Mouse (Mus musculus) midbrain, embryonic 12.5 days (tissue): ENCODE measurements at regions not wholly inside any gene's neighbourhood (a gene's known extent, or its start where the extent isn't known, plus 50 kb on each side); places are given as distances from the start of the nearest gene placed in this dataset.

ENCODE experiments used
- ATAC-seq: fragments of 200-750 bp; cut with Nextera tagmentation; 2 replicates; pipeline ENCODE4 v1.8.0; 2017; ENCODE audit warnings: low read depth, moderate TSS enrichment, moderate library complexity; ENCODE audit not compliant: low FRiP score
- H3K27ac ChIP-seq: fragments of 300-500 bp; sonication (generic); replicated peaks from 2 replicates; pipeline ENCODE4 v1.5.1; 2016; ENCODE audit warnings: mild to moderate bottlenecking
- H3K27me3 ChIP-seq: fragments of 300-500 bp; sonication (generic); 2 replicates; pipeline ENCODE4 v1.6.1; 2016; ENCODE audit warnings: mild to moderate bottlenecking
- H3K36me3 ChIP-seq: fragments of 300-500 bp; sonication (generic); 2 replicates; pipeline ENCODE4 v1.6.1; 2016
- H3K4me1 ChIP-seq: fragments of 300-500 bp; sonication (generic); 2 replicates; pipeline ENCODE4 v1.6.1; 2016
- H3K4me2 ChIP-seq: fragments of 300-500 bp; sonication (generic); replicated peaks from 2 replicates; pipeline ENCODE4 v1.6.1; 2016; ENCODE audit warnings: mild to moderate bottlenecking, moderate library complexity
- H3K4me3 ChIP-seq: fragments of 300-500 bp; sonication (generic); 2 replicates; pipeline ENCODE4 v1.5.1; 2016; ENCODE audit warnings: mild to moderate bottlenecking
- H3K9ac ChIP-seq: fragments of 300-500 bp; sonication (generic); replicated peaks from 2 replicates; pipeline ENCODE4 v1.6.1; 2016; ENCODE audit warnings: mild to moderate bottlenecking, moderate library complexity
- H3K9me3 ChIP-seq: fragments of 300-500 bp; sonication (generic); 2 replicates; pipeline ENCODE4 v1.6.1; 2016; ENCODE audit warnings: mild to moderate bottlenecking
- WGBS: fragments of 180-500 bp; shearing (Covaris S2); methylation state at CpG from one replicate; pipeline ENCODE4 v1.1.7; 2016; 5-methylcytosine and 5-hydroxymethylcytosine counted together

- Histone ChIP-seq H3K9me3 (no peaks in the 10 kb centered on the region), H3K27me3 (no peaks in the 10 kb centered on the region), H3K4me2 (no peak overlapping the region), H3K36me3 (no peaks in the 10 kb centered on the region), H3K9ac (no peak overlapping the region), H3K4me3 (no peak overlapping the region), H3K4me1 (no peaks in the 10 kb centered on the region), H3K27ac (no peak overlapping the region)
- 85% methylated on average over 11 of the region's 11 CpGs for WGBS
- ATAC-seq: peak; percentile 44; the same call in 1 of the 2 replicates
These were observed 160.3 kb upstream of the Tll1 start for GRCm38 (mm10) chr8:64366226-64366973.

- no peaks in the 10 kb centered on the region for H3K4me1 ChIP-seq
- ATAC-seq: no peak
- 90% methylated on average over 5 of the region's 5 CpGs for WGBS
These were observed 151.0 kb upstream of the Tll1 start for GRCm38 (mm10) chr8:64357092-64357491.

GRCm38 (mm10) chr8:64348082-64348646, 142.1 kb upstream of the Tll1 start:
- Histone ChIP-seq H3K36me3 (no peaks in the 10 kb centered on the region), H3K4me3 (no peak overlapping the region), H3K27ac (no peak overlapping the region), H3K9ac (no peak overlapping the region), H3K4me1 (peaks cover 4% of the 10 kb centered on the region; the same call in 1 of the 2 replicates), H3K9me3 (0 out of 2 replicates have a peak, but pooled peaks cover 3% of the 10 kb centered on the region), H3K27me3 (no peaks in the 10 kb centered on the region), H3K4me2 (no peak overlapping the region)
- 41% methylated on average over 3 of the region's 3 CpGs for WGBS
- ATAC-seq: 0 out of 2 replicates have a peak, but pooled peaks have one; percentile 54

More at GRCm38 (mm10) chr8:64357092-64357491, 151.0 kb upstream of the Tll1 start:
- Histone ChIP-seq H3K9ac (no peak overlapping the region), H3K27ac (no peak overlapping the region), H3K4me2 (no peak overlapping the region), H3K9me3 (no peaks in the 10 kb centered on the region), H3K36me3 (no peaks in the 10 kb centered on the region), H3K27me3 (no peaks in the 10 kb centered on the region), H3K4me3 (no peak overlapping the region)

- H3K4me2 ChIP-seq: no peak overlapping the region
- 0 out of 2 replicates have a peak, but pooled peaks cover 3% of the 10 kb centered on the region for H3K9me3 ChIP-seq
- H3K4me3 ChIP-seq: no peak overlapping the region
- no peak overlapping the region for H3K27ac ChIP-seq
- peaks cover 4% of the 10 kb centered on the region; the same call in 1 of the 2 replicates for H3K4me1 ChIP-seq
- 89% methylated on average over 2 of the region's 2 CpGs for WGBS
- H3K9ac ChIP-seq: no peak overlapping the region
- no peaks in the 10 kb centered on the region for H3K36me3 ChIP-seq
- no peaks in the 10 kb centered on the region; the same call in 1 of the 2 replicates for H3K27me3 ChIP-seq
- ATAC-seq: no peak
These were observed 141.4 kb upstream of the Tll1 start for GRCm38 (mm10) chr8:64347490-64347889.

- ATAC-seq: no peak
These were observed 140.4 kb upstream of the Tll1 start for GRCm38 (mm10) chr8:64346428-64346827.

GRCm38 (mm10) chr8:64344933-64345332, 138.9 kb upstream of the Tll1 start:
- 98% methylated on average over 1 of the region's 1 CpGs for WGBS
- ATAC-seq: no peak
- H3K4me2 ChIP-seq: no peak overlapping the region
- H3K27ac ChIP-seq: no peak overlapping the region
- no peaks in the 10 kb centered on the region for H3K9me3 ChIP-seq
- no peaks in the 10 kb centered on the region for H3K36me3 ChIP-seq
- peaks cover 4% of the 10 kb centered on the region; the same call in 1 of the 2 replicates for H3K4me1 ChIP-seq
- no peak overlapping the region for H3K9ac ChIP-seq
- no peaks in the 10 kb centered on the region; the same call in 1 of the 2 replicates for H3K27me3 ChIP-seq
- no peak overlapping the region for H3K4me3 ChIP-seq

More at GRCm38 (mm10) chr8:64346428-64346827, 140.4 kb upstream of the Tll1 start:
- Histone ChIP-seq H3K4me1 (peaks cover 4% of the 10 kb centered on the region; the same call in 1 of the 2 replicates), H3K27me3 (no peaks in the 10 kb centered on the region; the same call in 1 of the 2 replicates), H3K36me3 (no peaks in the 10 kb centered on the region), H3K9ac (no peak overlapping the region), H3K27ac (no peak overlapping the region), H3K4me2 (no peak overlapping the region), H3K9me3 (0 out of 2 replicates have a peak, but pooled peaks cover 3% of the 10 kb centered on the region), H3K4me3 (no peak overlapping the region)
- 92% methylated on average over 5 of the region's 5 CpGs for WGBS

GRCm38 (mm10) chr8:64343600-64343999, 137.5 kb upstream of the Tll1 start:
- ATAC-seq: no peak
- Histone ChIP-seq H3K9ac (no peak overlapping the region), H3K27me3 (no peaks in the 10 kb centered on the region; the same call in 1 of the 2 replicates), H3K36me3 (no peaks in the 10 kb centered on the region), H3K27ac (no peak overlapping the region), H3K9me3 (no peaks in the 10 kb centered on the region), H3K4me1 (peaks cover 4% of the 10 kb centered on the region; the same call in 1 of the 2 replicates), H3K4me3 (no peak overlapping the region), H3K4me2 (no peak overlapping the region)
- 82% methylated on average over 7 of the region's 7 CpGs for WGBS

- no peak overlapping the region for H3K27ac ChIP-seq
- H3K4me1 ChIP-seq: no peaks in the 10 kb centered on the region
- H3K9me3 ChIP-seq: no peaks in the 10 kb centered on the region
- no peak for ATAC-seq
- H3K36me3 ChIP-seq: no peaks in the 10 kb centered on the region
- H3K4me2 ChIP-seq: no peak overlapping the region
- H3K27me3 ChIP-seq: no peaks in the 10 kb centered on the region; the same call in 1 of the 2 replicates
- H3K9ac ChIP-seq: no peak overlapping the region
- H3K4me3 ChIP-seq: no peak overlapping the region
These were observed 136.3 kb upstream of the Tll1 start for GRCm38 (mm10) chr8:64342397-64342796.

- WGBS: 80% methylated on average over 7 of the region's 7 CpGs
- Histone ChIP-seq H3K4me1 (no peaks in the 10 kb centered on the region), H3K4me2 (no peak overlapping the region), H3K27me3 (no peaks in the 10 kb centered on the region; the same call in 1 of the 2 replicates), H3K36me3 (no peaks in the 10 kb centered on the region), H3K9me3 (no peaks in the 10 kb centered on the region), H3K27ac (no peak overlapping the region), H3K9ac (no peak overlapping the region), H3K4me3 (no peak overlapping the region)
- no peak for ATAC-seq
These were observed 131.3 kb upstream of the Tll1 start for GRCm38 (mm10) chr8:64337356-64337755.

GRCm38 (mm10) chr8:64336546-64336945, 130.5 kb upstream of the Tll1 start:
- ATAC-seq: no peak
- Histone ChIP-seq H3K36me3 (no peaks in the 10 kb centered on the region), H3K9ac (no peak overlapping the region), H3K4me2 (no peak overlapping the region), H3K27me3 (no peaks in the 10 kb centered on the region), H3K9me3 (no peaks in the 10 kb centered on the region), H3K4me3 (no peak overlapping the region), H3K27ac (no peak overlapping the region), H3K4me1 (no peaks in the 10 kb centered on the region)

- H3K27ac ChIP-seq: no peak overlapping the region
- no peaks in the 10 kb centered on the region for H3K4me1 ChIP-seq
- H3K4me2 ChIP-seq: no peak overlapping the region
- 61% methylated on average over 5 of the region's 5 CpGs for WGBS
- H3K36me3 ChIP-seq: no peaks in the 10 kb centered on the region
- H3K9ac ChIP-seq: no peak overlapping the region
- H3K9me3 ChIP-seq: no peaks in the 10 kb centered on the region
- no peak overlapping the region for H3K4me3 ChIP-seq
- no peaks in the 10 kb centered on the region for H3K27me3 ChIP-seq
- ATAC-seq: no peak
These were observed 129.4 kb upstream of the Tll1 start for GRCm38 (mm10) chr8:64335495-64335894.

- Histone ChIP-seq H3K4me2 (no peak overlapping the region), H3K4me1 (no peaks in the 10 kb centered on the region), H3K27ac (no peak overlapping the region), H3K4me3 (no peak overlapping the region), H3K36me3 (no peaks in the 10 kb centered on the region), H3K9ac (no peak overlapping the region), H3K27me3 (no peaks in the 10 kb centered on the region), H3K9me3 (no peaks in the 10 kb centered on the region)
- no peak for ATAC-seq
- WGBS: 82% methylated on average over 2 of the region's 2 CpGs
These were observed 117.9 kb upstream of the Tll1 start for GRCm38 (mm10) chr8:64323985-64324384.
